Mouse (Mus musculus) stomach, embryonic 16.5 days (tissue): ENCODE results near the gene Lrrc71. TPM values are rescaled to one million over a fixed set of nuclear protein-coding genes. Genes with fewer than 3 reads are reported as not detected.

Experiments
- ATAC-seq: fragments of 200-750 bp; cut with Nextera tagmentation; 2 replicates; pipeline ENCODE4 v1.8.0; 2017; ENCODE audit warnings: moderate number of reproducible peaks, moderate TSS enrichment; ENCODE audit not compliant: insufficient read depth, low FRiP score
- H3K27ac ChIP-seq: fragments of 300-500 bp; sonication (generic); 2 replicates; pipeline ENCODE4 v1.5.1; 2014; ENCODE audit warnings: low read length
- H3K27me3 ChIP-seq: fragments of 300-500 bp; sonication (generic); 2 replicates; pipeline ENCODE4 v1.6.1; 2014; ENCODE audit warnings: low read length, control low read depth, mixed read lengths; ENCODE audit not compliant: control insufficient read depth, insufficient read depth
- H3K36me3 ChIP-seq: fragments of 300-500 bp; sonication (generic); 2 replicates; pipeline ENCODE4 v1.6.1; 2014; ENCODE audit warnings: low read length; ENCODE audit not compliant: control insufficient read depth, insufficient read depth
- H3K4me1 ChIP-seq: fragments of 300-500 bp; sonication (generic); 2 replicates; pipeline ENCODE4 v1.6.1; 2014; ENCODE audit warnings: low read length, control low read depth, mixed read lengths; ENCODE audit not compliant: control insufficient read depth, insufficient read depth
- H3K4me2 ChIP-seq: fragments of 300-500 bp; sonication (generic); 2 replicates; pipeline ENCODE4 v1.6.1; 2014; ENCODE audit warnings: low read depth, low read length, mixed read lengths
- H3K4me3 ChIP-seq: fragments of 300-500 bp; sonication (generic); replicated peaks from 2 replicates; pipeline ENCODE4 v1.5.1; 2014; ENCODE audit warnings: mild to moderate bottlenecking, low read length
- H3K9ac ChIP-seq: fragments of 300-500 bp; sonication (generic); 2 replicates; pipeline ENCODE4 v1.6.1; 2014; ENCODE audit warnings: low read length
- H3K9me3 ChIP-seq: fragments of 300-500 bp; sonication (generic); replicated peaks from 2 replicates; pipeline ENCODE4 v1.6.1; 2016; ENCODE audit warnings: low read length, control low read depth; ENCODE audit not compliant: control insufficient read depth
- WGBS: fragments of 180-500 bp; shearing (Covaris S2); extraction: QIAGEN DNeasy Blood & Tissue Kit; methylation state at CpG from one replicate; pipeline ENCODE4 v1.1.7; 2014; 5-methylcytosine and 5-hydroxymethylcytosine counted together
- polyA plus RNA-seq: library from polyadenylated mRNA; unstranded; fragments of >200 nt; fragmentation: Nextera tagmentation; extraction: Ambion mirVana; gene quantifications from 2 replicates; pipeline ENCODE4 v1.2.1, GENCODE M21; 2015

Gene Lrrc71
- polyA plus RNA-seq, 1 experiment from 2014 or later: 0.63 TPM

GRCm38 (mm10) chr3:87742013-87742412 lies 6.4 kb downstream of the Lrrc71 start:
- Histone ChIP-seq H3K4me2 (no peak overlapping the region), H3K9me3 (no peaks in the 10 kb centered on the region), H3K4me1 (peaks cover 16% of the 10 kb centered on the region; the same call in 1 of the 2 replicates), H3K9ac (no peak overlapping the region), H3K36me3 (peaks cover 5% of the 10 kb centered on the region; the same call in 1 of the 2 replicates), H3K27ac (no peak overlapping the region), H3K4me3 (no peak overlapping the region), H3K27me3 (no peaks in the 10 kb centered on the region)
- ATAC-seq: no peak
- 65% methylated on average over 3 of the region's 3 CpGs for WGBS

GRCm38 (mm10) chr3:87738906-87739305 lies 9.5 kb downstream of the Lrrc71 start:
- Histone ChIP-seq H3K9me3 (no peaks in the 10 kb centered on the region), H3K4me1 (0 out of 2 replicates have a peak, but pooled peaks cover 3% of the 10 kb centered on the region), H3K27me3 (no peaks in the 10 kb centered on the region), H3K4me2 (no peak overlapping the region), H3K9ac (no peak overlapping the region), H3K4me3 (no peak overlapping the region), H3K36me3 (peaks cover 13% of the 10 kb centered on the region; the same call in 1 of the 2 replicates), H3K27ac (no peak overlapping the region)
- 84% methylated on average over 5 of the region's 5 CpGs for WGBS
- no peak for ATAC-seq

- Histone ChIP-seq H3K4me3 (no peak overlapping the region), H3K9me3 (no peaks in the 10 kb centered on the region), H3K9ac (no peak overlapping the region), H3K27ac (no peak overlapping the region), H3K4me1 (no peaks in the 10 kb centered on the region), H3K4me2 (no peak overlapping the region), H3K36me3 (peaks cover 21% of the 10 kb centered on the region; the same call in 1 of the 2 replicates), H3K27me3 (no peaks in the 10 kb centered on the region)
- WGBS: 65% methylated on average over 9 of the region's 9 CpGs
- ATAC-seq: no peak
These were observed 13.1 kb downstream of the Lrrc71 start for GRCm38 (mm10) chr3:87735335-87735734.

GRCm38 (mm10) chr3:87733984-87734761 lies 14.3 kb downstream of the Lrrc71 start:
- H3K4me3 ChIP-seq: no peak overlapping the region
- H3K27ac ChIP-seq: no peak overlapping the region
- H3K9me3 ChIP-seq: no peaks in the 10 kb centered on the region
- H3K9ac ChIP-seq: no peak overlapping the region
- H3K4me2 ChIP-seq: no peak overlapping the region
- WGBS: 83% methylated on average over 11 of the region's 11 CpGs
- no peaks in the 10 kb centered on the region for H3K4me1 ChIP-seq
- peaks cover 26% of the 10 kb centered on the region for H3K36me3 ChIP-seq
- no peaks in the 10 kb centered on the region for H3K27me3 ChIP-seq
- no peak for ATAC-seq

- H3K4me1 ChIP-seq: no peaks in the 10 kb centered on the region
- H3K27me3 ChIP-seq: no peaks in the 10 kb centered on the region
- no peak overlapping the region for H3K27ac ChIP-seq
- no peak overlapping the region for H3K4me3 ChIP-seq
- H3K4me2 ChIP-seq: no peak overlapping the region
- WGBS: 76% methylated on average over 4 of the region's 4 CpGs
- H3K9ac ChIP-seq: no peak overlapping the region
- H3K9me3 ChIP-seq: no peaks in the 10 kb centered on the region
- H3K36me3 ChIP-seq: peaks cover 30% of the 10 kb centered on the region
- ATAC-seq: no peak
These were observed 15.3 kb downstream of the Lrrc71 start for GRCm38 (mm10) chr3:87733098-87733497.

- 78% methylated on average over 6 of the region's 6 CpGs for WGBS
- Histone ChIP-seq H3K4me1 (no peaks in the 10 kb centered on the region), H3K27ac (no peak overlapping the region), H3K36me3 (peaks cover 38% of the 10 kb centered on the region), H3K9me3 (no peaks in the 10 kb centered on the region), H3K27me3 (no peaks in the 10 kb centered on the region), H3K4me3 (no peak overlapping the region), H3K4me2 (no peak overlapping the region), H3K9ac (no peak overlapping the region)
- no peak for ATAC-seq
These were observed 19.7 kb downstream of the Lrrc71 start for GRCm38 (mm10) chr3:87728696-87729095.

GRCm38 (mm10) chr3:87726191-87726590 lies 22.2 kb downstream of the Lrrc71 start:
- no peak overlapping the region for H3K4me2 ChIP-seq
- H3K9me3 ChIP-seq: no peaks in the 10 kb centered on the region
- peaks cover 41% of the 10 kb centered on the region for H3K36me3 ChIP-seq
- H3K9ac ChIP-seq: no peak overlapping the region
- no peaks in the 10 kb centered on the region for H3K27me3 ChIP-seq
- 95% methylated on average over 7 of the region's 7 CpGs for WGBS
- no peak overlapping the region for H3K27ac ChIP-seq
- ATAC-seq: no peak
- no peaks in the 10 kb centered on the region for H3K4me1 ChIP-seq
- H3K4me3 ChIP-seq: no peak overlapping the region

GRCm38 (mm10) chr3:87725396-87726160 lies 22.8 kb downstream of the Lrrc71 start:
- ATAC-seq: no peak
- Histone ChIP-seq H3K4me1 (no peaks in the 10 kb centered on the region), H3K27me3 (no peaks in the 10 kb centered on the region), H3K4me3 (no peak overlapping the region), H3K9me3 (no peaks in the 10 kb centered on the region), H3K9ac (no peak overlapping the region), H3K27ac (no peak overlapping the region), H3K4me2 (no peak overlapping the region), H3K36me3 (peaks cover 41% of the 10 kb centered on the region)
- 93% methylated on average over 16 of the region's 16 CpGs for WGBS

GRCm38 (mm10) chr3:87724556-87724955 lies 23.9 kb downstream of the Lrrc71 start:
- Histone ChIP-seq H3K4me2 (no peak overlapping the region), H3K9ac (no peak overlapping the region), H3K9me3 (no peaks in the 10 kb centered on the region), H3K4me1 (no peaks in the 10 kb centered on the region), H3K36me3 (peaks cover 39% of the 10 kb centered on the region), H3K27ac (no peak overlapping the region), H3K4me3 (no peak overlapping the region), H3K27me3 (no peaks in the 10 kb centered on the region)
- 53% methylated on average over 6 of the region's 6 CpGs for WGBS
- no peak for ATAC-seq
